Mouse (Mus musculus) retina, adult 2 months (tissue): ENCODE data around the gene Cep63.
A peak's percentile ranks its signal among the peaks of the same experiment; 100 is the strongest.

Experiments used
- DNase-seq: peaks from one replicate; pipeline ENCODE4 v3.0.0-alpha.2; 2012; ENCODE audit warnings: low read depth, low spot score

The Cep63 gene

DNA sequence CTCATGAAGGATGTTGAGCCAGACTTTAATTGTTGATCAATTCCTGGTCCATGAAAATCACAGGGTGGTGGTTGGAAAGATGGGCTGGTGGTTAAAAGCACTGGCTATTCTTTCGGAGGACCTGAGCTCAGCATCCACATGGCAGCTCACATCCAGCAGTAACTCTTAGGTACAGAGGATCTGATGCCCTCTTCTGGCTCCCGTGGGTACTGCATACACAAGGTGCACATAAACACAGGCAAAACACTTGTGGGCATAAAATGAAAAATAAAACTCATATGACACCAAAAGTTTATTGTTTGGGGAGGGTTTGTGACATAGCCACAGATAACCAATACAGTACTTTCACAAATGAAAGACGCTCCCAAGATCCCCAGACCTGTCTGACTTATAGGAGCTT is 67.9 kb downstream of the Cep63 start:
- DNase-seq = no peak

DNA sequence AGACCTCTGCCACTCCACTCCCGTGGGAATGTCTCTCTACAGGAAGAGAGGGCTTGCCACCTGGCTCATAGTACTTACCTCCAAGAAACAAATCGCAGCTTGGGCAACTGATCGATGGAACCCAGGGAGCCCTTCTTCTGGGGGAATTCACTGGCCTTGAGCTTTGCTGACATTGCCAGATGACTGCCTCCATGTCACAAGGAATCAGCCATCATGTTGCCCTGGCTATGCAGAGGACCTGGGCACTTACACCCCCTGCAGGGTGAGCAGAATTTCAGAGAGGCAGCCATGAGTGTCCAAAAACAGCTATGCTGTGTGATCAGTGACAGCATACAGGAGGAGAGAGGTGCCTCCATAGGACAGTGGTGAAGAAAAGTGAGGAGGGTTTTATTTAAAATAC is 72.6 kb downstream of the Cep63 start:
- no peak for DNase-seq

DNA sequence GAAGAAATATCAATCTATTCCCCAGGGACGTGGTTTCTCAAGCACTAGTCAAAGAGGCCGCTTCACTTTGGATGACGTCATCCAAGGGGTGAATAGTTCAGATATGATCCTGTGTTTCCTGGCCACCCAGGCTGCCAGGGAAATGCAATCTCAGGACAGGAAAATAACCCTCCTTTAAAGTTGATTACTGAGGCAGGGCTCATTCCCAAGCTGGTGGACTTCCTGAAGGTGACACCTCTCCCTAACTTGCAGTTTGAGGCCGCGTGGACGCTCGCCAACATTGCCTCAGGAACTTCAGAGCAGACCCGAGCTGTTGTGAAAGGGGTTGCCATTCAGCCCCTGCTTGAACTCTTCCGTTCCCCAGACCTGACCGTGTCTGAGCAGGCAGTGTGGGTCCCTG is 74.6 kb downstream of the Cep63 start:
- no peak for DNase-seq

DNA sequence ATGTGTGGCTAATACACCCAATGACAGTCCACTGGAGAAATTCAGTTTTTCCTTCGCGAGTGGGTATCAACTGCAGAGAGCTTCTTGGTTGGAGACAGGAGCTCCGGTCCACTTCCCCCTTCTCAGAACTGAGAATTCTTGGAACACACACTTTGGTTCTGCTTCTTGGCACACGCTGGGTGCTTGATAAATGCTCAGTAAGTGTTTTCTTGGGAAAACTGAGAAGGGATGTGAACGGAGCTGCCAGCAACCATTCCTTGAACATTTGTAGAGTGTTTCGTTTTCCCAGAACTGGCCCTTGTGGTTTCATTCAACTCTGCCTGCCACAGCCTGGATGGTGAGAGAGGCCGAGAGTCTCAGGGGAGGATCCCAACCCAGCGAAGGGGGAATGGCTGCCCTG is 77.1 kb downstream of the Cep63 start:
- no peak for DNase-seq

DNA sequence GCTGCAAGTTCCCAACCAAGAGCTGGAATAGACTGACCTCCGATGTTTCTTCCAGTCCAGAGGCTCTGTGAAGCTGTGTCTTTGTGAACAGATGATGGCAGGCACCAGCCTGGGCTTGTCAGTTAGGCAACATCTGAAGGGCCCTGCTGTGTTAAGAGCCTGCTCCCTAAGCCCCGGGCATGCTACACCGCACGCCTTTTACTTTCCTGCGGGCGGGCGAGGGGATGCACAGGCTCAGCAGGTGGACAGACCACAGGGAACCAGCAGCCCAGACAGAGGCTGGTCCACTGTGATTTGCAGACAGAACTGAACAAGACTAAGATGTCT is 79.3 kb downstream of the Cep63 start:
- DNase-seq = no peak

- DNase-seq = no peak
These were observed 79.9 kb downstream of the Cep63 start for GRCm38 (mm10) chr9:102546256-102547027.

DNA sequence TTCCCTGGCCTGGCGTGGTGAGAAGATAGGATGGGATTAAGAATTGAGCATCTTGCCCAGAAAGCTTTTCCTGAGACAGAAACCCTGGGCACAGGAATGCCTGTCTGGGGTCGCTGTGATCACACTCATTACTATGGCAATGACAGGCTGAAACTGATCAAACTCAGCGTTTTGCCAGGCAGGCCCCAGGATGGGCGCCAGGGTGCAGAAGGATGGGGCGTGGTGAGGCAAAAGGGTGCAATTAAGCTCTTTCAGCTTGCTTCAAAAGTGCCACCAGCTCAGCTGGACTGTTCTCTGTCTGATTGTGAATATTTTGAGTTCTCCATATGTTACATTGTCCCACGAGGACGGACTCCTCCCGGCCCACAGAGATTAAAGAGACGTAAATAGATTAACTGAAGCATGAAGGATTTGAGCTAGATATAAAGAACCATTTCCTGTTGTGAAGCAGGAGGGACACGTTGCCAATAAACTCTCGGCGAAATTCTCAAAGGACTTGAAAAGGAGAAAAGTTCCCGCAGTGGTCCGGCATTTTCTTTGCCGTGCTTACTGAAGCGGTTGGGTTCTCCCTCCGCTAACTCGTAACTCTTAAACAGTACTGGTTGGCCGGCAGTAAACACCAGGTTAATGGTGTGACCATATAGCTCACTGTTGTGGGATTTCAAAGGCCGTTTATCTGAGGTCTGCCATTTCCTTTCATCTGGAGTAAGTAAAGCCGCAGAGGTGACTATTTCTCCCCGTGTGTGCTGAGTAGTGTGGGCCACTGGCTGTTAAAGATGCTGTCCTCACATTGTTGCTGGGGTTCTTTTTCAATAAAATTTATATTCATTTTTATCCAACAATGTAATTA is 80.7 kb downstream of the Cep63 start:
- DNase-seq = no peak

- DNase-seq = peak; percentile 67
These were observed 81.5 kb downstream of the Cep63 start for GRCm38 (mm10) chr9:102544773-102545366.

DNA sequence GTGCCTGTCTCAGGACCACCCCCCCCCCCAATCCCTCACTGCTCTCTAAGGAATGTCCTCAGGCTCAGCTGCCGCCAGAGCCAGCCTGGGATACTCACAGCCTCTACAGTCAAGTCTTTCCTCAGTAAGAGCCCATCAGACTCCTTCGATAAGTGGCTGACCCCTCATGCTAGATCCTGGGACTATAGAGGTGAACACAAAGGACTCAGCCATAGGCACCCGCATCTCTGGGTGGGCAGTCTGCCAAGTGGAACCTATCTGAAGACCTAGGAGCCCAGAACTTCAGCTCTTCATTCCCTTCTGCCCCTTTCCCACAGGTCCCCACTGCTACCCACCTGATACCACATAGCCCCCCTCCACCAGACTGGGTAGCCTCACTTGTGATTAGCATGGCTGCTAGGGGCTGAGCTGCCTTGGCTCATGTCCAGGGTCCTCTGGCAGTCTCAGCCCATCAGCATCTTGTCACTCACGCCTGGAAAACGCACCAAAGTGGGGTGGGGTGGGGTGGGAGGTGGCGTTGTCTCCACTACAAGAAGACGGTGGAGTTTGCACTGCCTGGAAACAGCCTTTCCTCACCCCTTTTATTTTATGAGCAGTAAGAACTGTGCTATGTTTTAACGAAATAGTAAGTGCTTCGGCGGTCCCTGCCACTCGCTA is 82.1 kb downstream of the Cep63 start:
- no peak for DNase-seq

DNA sequence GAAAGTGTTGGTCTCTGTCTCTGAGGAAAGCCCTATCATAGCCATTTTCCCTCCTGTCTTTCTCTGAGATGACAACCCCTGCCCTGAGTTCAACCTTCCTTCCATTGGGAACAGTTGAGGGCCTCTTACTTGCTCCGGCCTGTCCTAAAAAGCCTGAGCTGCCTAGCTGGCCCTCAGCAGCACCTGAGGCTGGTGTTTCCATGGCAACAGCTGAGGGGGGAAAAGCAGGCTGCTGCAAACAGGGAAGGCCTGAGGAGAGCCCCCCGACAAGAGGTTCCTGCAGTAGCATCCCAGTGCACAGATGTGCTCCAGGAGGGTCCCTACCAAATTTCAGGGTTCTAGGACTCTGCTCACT is 82.6 kb downstream of the Cep63 start:
- no peak for DNase-seq

GRCm38 (mm10) chr9:102542540-102542939 is 83.8 kb downstream of the Cep63 start:
- DNase-seq = no peak

- no peak for DNase-seq
These were observed 84.7 kb downstream of the Cep63 start for GRCm38 (mm10) chr9:102541666-102542065.

DNA sequence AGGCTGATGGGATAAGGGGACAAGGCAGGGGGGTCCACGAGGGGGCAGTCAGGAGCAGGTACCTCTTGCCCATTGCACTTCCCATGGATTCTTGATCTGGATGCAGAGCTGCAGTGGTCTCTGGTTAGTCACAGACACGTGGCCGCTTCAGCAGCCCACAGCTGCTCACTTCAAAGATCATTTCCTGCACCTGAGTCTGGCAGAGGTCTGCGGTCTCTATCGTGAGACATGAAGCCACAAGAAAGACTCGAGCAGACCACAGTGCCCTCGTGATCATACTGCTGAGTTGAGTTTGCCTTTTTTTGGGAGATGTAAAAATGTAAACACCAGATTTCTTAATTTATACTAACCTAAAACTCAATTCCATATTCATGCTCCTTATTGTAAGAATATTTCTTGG is 86.6 kb downstream of the Cep63 start:
- no peak for DNase-seq

GRCm38 (mm10) chr9:102536968-102537367 is 89.4 kb downstream of the Cep63 start:
- DNase-seq = no peak
